In the genomic region with DNA sequence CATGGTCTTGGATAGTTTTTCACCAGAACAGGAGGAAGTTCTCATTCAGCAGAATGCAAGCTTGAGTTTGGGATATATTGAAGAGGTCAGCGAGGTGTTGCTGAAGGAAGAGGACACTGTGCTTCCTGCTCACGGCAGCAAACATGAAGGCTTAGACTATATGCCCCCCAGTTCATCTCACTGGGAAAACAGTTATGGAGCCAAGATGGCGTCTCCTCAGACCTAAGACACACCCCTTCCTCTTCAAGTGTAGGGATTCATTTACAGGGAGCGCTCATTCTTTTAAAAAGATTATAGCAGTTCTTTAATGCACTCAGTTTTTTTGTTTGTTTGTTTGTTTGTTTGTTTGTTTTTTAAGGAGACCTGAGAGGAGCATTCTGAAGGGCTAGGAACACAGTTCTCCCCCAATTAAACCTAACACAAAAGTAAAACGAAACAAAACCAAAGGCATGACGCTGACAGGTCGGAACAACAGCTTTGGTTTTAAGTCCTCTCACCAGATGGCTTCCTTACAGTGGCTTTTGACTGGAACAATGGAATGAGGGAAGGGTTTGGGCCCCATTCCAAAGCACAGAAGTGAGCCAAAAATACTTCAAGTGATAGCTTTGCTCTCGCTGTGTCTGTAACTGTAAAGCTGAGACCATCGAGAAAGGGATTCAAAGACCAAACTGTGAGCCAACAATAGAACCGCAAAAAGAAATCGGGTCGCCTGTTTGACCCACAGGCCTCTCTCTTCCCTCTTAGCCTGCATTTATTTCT, we compare ENCODE assay signal across 9 mouse cellular contexts.
A peak's percentile ranks its signal among the peaks of the same experiment; 100 is the strongest.
DNase-seq lines count a peak whose midpoint lies in the region; ATAC-seq lines count a peak whose summit lies in the region.
"Had no signal": no experiment of that assay in that cellular context is flagged by ENCODE, and none has a peak within 500 bp of the region (broad histone marks: within the 10 kb centered on the region; RNA-seq: fewer than 3 reads in every experiment).

No protein-coding gene starts in this region.

- no peak for ATAC-seq in hindbrain, embryonic 12.5 days (ENCODE audit: low FRiP score)
- ATAC-seq: Patski had no signal

- H3K9ac ChIP-seq in hindbrain, embryonic 12.5 days = no peak overlapping the region

- no peak overlapping the region for H3K4me2 ChIP-seq in hindbrain, embryonic 12.5 days (replicated peaks)

- no peaks in the 10 kb centered on the region for H3K36me3 ChIP-seq in hindbrain, embryonic 10.5 days
- no peaks in the 10 kb centered on the region for H3K36me3 ChIP-seq in hindbrain, embryonic 12.5 days

- H3K27me3 ChIP-seq in hindbrain, embryonic 10.5 days (ENCODE audit: insufficient read depth, poor library complexity, severe bottlenecking) = no peaks in the 10 kb centered on the region
- no peaks in the 10 kb centered on the region for H3K27me3 ChIP-seq in hindbrain, embryonic 12.5 days
- H3K27me3 ChIP-seq: Patski had no signal

- no peak overlapping the region for H3K4me3 ChIP-seq in hindbrain, embryonic 10.5 days
- H3K4me3 ChIP-seq in hindbrain, embryonic 12.5 days = no peak overlapping the region

- 81% methylated on average over 12 of the region's 12 CpGs for WGBS in hindbrain, embryonic 10.5 days
- 72% methylated on average over 12 of the region's 12 CpGs for WGBS in hindbrain, embryonic 12.5 days

- H3K27ac ChIP-seq in hindbrain, embryonic 10.5 days = peak overlapping the region; percentile 59; the same call in 1 of the 2 replicates
- no peak overlapping the region for H3K27ac ChIP-seq in hindbrain, embryonic 12.5 days

- H3K9me3 ChIP-seq in hindbrain, embryonic 10.5 days = no peaks in the 10 kb centered on the region
- H3K9me3 ChIP-seq in hindbrain, embryonic 12.5 days (replicated peaks) = no peaks in the 10 kb centered on the region

- DNase-seq in hindbrain, embryonic 10.5 days (ENCODE audit: low spot score) = no peak
- DNase-seq in right cerebral cortex, postnatal 10 days (ENCODE audit: low spot score in 2 of 2) = peak; percentile 63 to 73
- no peak for DNase-seq in right cerebral cortex, postnatal 25 days
- DNase-seq in heart, postnatal 4 days = peak; percentile 80
- DNase-seq in right cerebral cortex, postnatal 4 days = peak; percentile 29
- no peak for DNase-seq in natural killer cell, adult 2 months (ENCODE audit: low spot score in 2 of 2)
- no peak for DNase-seq in thymus, postnatal 14 days

- peaks cover 21% of the 10 kb centered on the region for H3K4me1 ChIP-seq in hindbrain, embryonic 10.5 days (replicated peaks)
- 0 out of 2 replicates have a peak, but pooled peaks cover 3% of the 10 kb centered on the region for H3K4me1 ChIP-seq in hindbrain, embryonic 12.5 days

Comparison
In these comparisons a context has a peak if more than half of its experiments do, and no peak if none do; other contexts are left out.
1. DNase-seq: peak in right cerebral cortex, postnatal 10 days (2 of 2), heart, postnatal 4 days (single experiment) and right cerebral cortex, postnatal 4 days (single experiment); none in hindbrain, embryonic 10.5 days (single experiment), right cerebral cortex, postnatal 25 days (single experiment), natural killer cell, adult 2 months (0 of 2) and thymus, postnatal 14 days (single experiment).